Mouse (Mus musculus): Measurements from ENCODE around the gene Cabp1. TPM values are rescaled to one million over a fixed set of nuclear protein-coding genes. Genes with fewer than 3 reads are reported as not detected.
A peak's percentile ranks its signal among the peaks of the same experiment; 100 is the strongest.

Gene Cabp1
- polyA plus RNA-seq, 1 experiment: not detected

DNA sequence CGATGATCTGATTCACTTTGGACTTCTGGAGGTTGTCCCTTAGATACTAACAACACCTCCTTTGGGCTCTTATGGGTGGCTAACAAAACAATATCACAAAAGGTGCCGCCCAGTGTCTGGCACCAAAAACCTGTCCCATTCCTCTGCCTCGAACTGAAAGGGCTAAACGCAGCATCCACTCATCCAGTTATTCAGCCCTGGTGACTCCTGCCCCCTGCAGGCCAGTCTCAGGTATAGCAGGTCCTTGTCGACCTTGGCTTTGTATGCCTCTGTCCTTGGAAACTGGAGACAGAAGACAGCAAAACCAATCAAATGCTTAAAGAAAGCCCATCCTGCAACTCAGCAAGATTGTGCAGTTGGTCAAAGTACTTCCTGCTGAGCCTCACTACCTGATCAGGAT lies 5.4 kb downstream of the Cabp1 start:
- WGBS: 36% methylated on average over 5 of the region's 5 CpGs
- H3K27ac ChIP-seq (ENCODE audit: control insufficient read depth, insufficient read depth, low read depth, low read length, poor library complexity): no peak overlapping the region
- peaks cover 4% of the 10 kb centered on the region; the same call in 1 of the 2 replicates for H3K4me1 ChIP-seq (ENCODE audit: control insufficient read depth, insufficient read depth, low read length)
- no peak overlapping the region for H3K4me3 ChIP-seq (replicated peaks; ENCODE audit: control insufficient read depth, low read depth, low read length)
- TF ChIP-seq POLR2A (IDR thresholded peaks at IDR 0.05; ENCODE audit: borderline replicate concordance, control insufficient read depth, low read depth, low read length) (no peak), CTCF (IDR thresholded peaks at IDR 0.05; ENCODE audit: control insufficient read depth, insufficient read depth, low read length) (peak; percentile 91)

- peak; percentile 80 for TF ChIP-seq CTCF (IDR thresholded peaks at IDR 0.05; ENCODE audit: control insufficient read depth, insufficient read depth, low read length)
- no peak for TF ChIP-seq POLR2A (IDR thresholded peaks at IDR 0.05; ENCODE audit: borderline replicate concordance, control insufficient read depth, low read depth, low read length)
- under 1% methylated on average over 26 of the region's 26 CpGs for WGBS
- H3K4me3 ChIP-seq (replicated peaks; ENCODE audit: control insufficient read depth, low read depth, low read length): no peak overlapping the region
- no peak overlapping the region for H3K27ac ChIP-seq (ENCODE audit: control insufficient read depth, insufficient read depth, low read depth, low read length, poor library complexity)
- peaks cover 4% of the 10 kb centered on the region; the same call in 1 of the 2 replicates for H3K4me1 ChIP-seq (ENCODE audit: control insufficient read depth, insufficient read depth, low read length)
Observed at GRCm38 (mm10) chr5:115187188-115188131, 6.7 kb downstream of the Cabp1 start.

- no peak for TF ChIP-seq CTCF (IDR thresholded peaks at IDR 0.05; ENCODE audit: control insufficient read depth, insufficient read depth, low read length)
- TF ChIP-seq POLR2A (IDR thresholded peaks at IDR 0.05; ENCODE audit: borderline replicate concordance, control insufficient read depth, low read depth, low read length): no peak
- 28% methylated on average over 17 of the region's 17 CpGs for WGBS
Observed at GRCm38 (mm10) chr5:115186371-115187073, 7.7 kb downstream of the Cabp1 start.

GRCm38 (mm10) chr5:115184726-115185125 lies 9.5 kb downstream of the Cabp1 start:
- peaks cover 4% of the 10 kb centered on the region; the same call in 1 of the 2 replicates for H3K4me1 ChIP-seq (ENCODE audit: control insufficient read depth, insufficient read depth, low read length)
- 32% methylated on average over 15 of the region's 15 CpGs for WGBS
- TF ChIP-seq POLR2A (IDR thresholded peaks at IDR 0.05; ENCODE audit: borderline replicate concordance, control insufficient read depth, low read depth, low read length): no peak
- TF ChIP-seq CTCF (IDR thresholded peaks at IDR 0.05; ENCODE audit: control insufficient read depth, insufficient read depth, low read length): no peak
- H3K27ac ChIP-seq (ENCODE audit: control insufficient read depth, insufficient read depth, low read depth, low read length, poor library complexity): no peak overlapping the region
- no peak overlapping the region for H3K4me3 ChIP-seq (replicated peaks; ENCODE audit: control insufficient read depth, low read depth, low read length)

More at GRCm38 (mm10) chr5:115186371-115187073, 7.7 kb downstream of the Cabp1 start:
- Histone ChIP-seq H3K4me3 (replicated peaks; ENCODE audit: control insufficient read depth, low read depth, low read length) (no peak overlapping the region), H3K27ac (ENCODE audit: control insufficient read depth, insufficient read depth, low read depth, low read length, poor library complexity) (no peak overlapping the region), H3K4me1 (ENCODE audit: control insufficient read depth, insufficient read depth, low read length) (peaks cover 4% of the 10 kb centered on the region; the same call in 1 of the 2 replicates)

- WGBS: 42% methylated on average over 10 of the region's 10 CpGs
- TF ChIP-seq POLR2A (IDR thresholded peaks at IDR 0.05; ENCODE audit: borderline replicate concordance, control insufficient read depth, low read depth, low read length): no peak
- no peak for TF ChIP-seq CTCF (IDR thresholded peaks at IDR 0.05; ENCODE audit: control insufficient read depth, insufficient read depth, low read length)
- Histone ChIP-seq H3K4me1 (ENCODE audit: control insufficient read depth, insufficient read depth, low read length) (peaks cover 4% of the 10 kb centered on the region; the same call in 1 of the 2 replicates), H3K4me3 (replicated peaks; ENCODE audit: control insufficient read depth, low read depth, low read length) (no peak overlapping the region), H3K27ac (ENCODE audit: control insufficient read depth, insufficient read depth, low read depth, low read length, poor library complexity) (no peak overlapping the region)
Observed at GRCm38 (mm10) chr5:115183482-115183881, 10.7 kb downstream of the Cabp1 start.

- H3K27ac ChIP-seq (ENCODE audit: control insufficient read depth, insufficient read depth, low read depth, low read length, poor library complexity): no peak overlapping the region
- TF ChIP-seq POLR2A (IDR thresholded peaks at IDR 0.05; ENCODE audit: borderline replicate concordance, control insufficient read depth, low read depth, low read length): no peak
- TF ChIP-seq CTCF (IDR thresholded peaks at IDR 0.05; ENCODE audit: control insufficient read depth, insufficient read depth, low read length): no peak
- H3K4me3 ChIP-seq (replicated peaks; ENCODE audit: control insufficient read depth, low read depth, low read length): no peak overlapping the region
- peaks cover 4% of the 10 kb centered on the region; the same call in 1 of the 2 replicates for H3K4me1 ChIP-seq (ENCODE audit: control insufficient read depth, insufficient read depth, low read length)
- 63% methylated on average over 8 of the region's 8 CpGs for WGBS
Observed at GRCm38 (mm10) chr5:115182925-115183324, 11.3 kb downstream of the Cabp1 start.

- H3K4me1 ChIP-seq (ENCODE audit: control insufficient read depth, insufficient read depth, low read length): no peaks in the 10 kb centered on the region
- no peak overlapping the region for H3K4me3 ChIP-seq (replicated peaks; ENCODE audit: control insufficient read depth, low read depth, low read length)
- 68% methylated on average over 13 of the region's 13 CpGs for WGBS
- no peak for TF ChIP-seq CTCF (IDR thresholded peaks at IDR 0.05; ENCODE audit: control insufficient read depth, insufficient read depth, low read length)
- TF ChIP-seq POLR2A (IDR thresholded peaks at IDR 0.05; ENCODE audit: borderline replicate concordance, control insufficient read depth, low read depth, low read length): no peak
- no peak overlapping the region for H3K27ac ChIP-seq (ENCODE audit: control insufficient read depth, insufficient read depth, low read depth, low read length, poor library complexity)
Observed at GRCm38 (mm10) chr5:115181248-115181940, 12.8 kb downstream of the Cabp1 start.
